Mouse (Mus musculus): ENCODE measurements around the gene Gm340. TPM values are rescaled to one million over a fixed set of nuclear protein-coding genes. Genes with fewer than 3 reads are reported as not detected.

Gene Gm340
- polyA plus RNA-seq, 1 experiment from 2014 or later: 4.2 TPM

- Histone ChIP-seq H3K27me3 (ENCODE audit: insufficient read depth, low read length) (no peaks in the 10 kb centered on the region), H3K36me3 (ENCODE audit: insufficient read depth) (no peaks in the 10 kb centered on the region), H3K9me3 (ENCODE audit: low read depth, low read length) (no peaks in the 10 kb centered on the region), H3K4me2 (no peak overlapping the region), H3K4me1 (ENCODE audit: insufficient read depth) (no peaks in the 10 kb centered on the region), H3K27ac (ENCODE audit: low read depth) (no peak overlapping the region), H3K9ac (no peak overlapping the region), H3K4me3 (ENCODE audit: low read depth, low read length) (no peak overlapping the region)
- ATAC-seq (ENCODE audit: insufficient read depth) (no peak), DNase-seq (no peak)
- 86% methylated on average over 2 of the region's 2 CpGs for WGBS
- no peak for TF ChIP-seq CTCF (IDR thresholded peaks at IDR 0.05; ENCODE audit: low read depth)
Observed at GRCm38 (mm10) chr19:41573700-41574099, 8.5 kb upstream of the Gm340 start.

- H3K27ac ChIP-seq (ENCODE audit: low read depth): no peak overlapping the region
- ATAC-seq (ENCODE audit: insufficient read depth) (no peak), DNase-seq (no peak)
- no peak overlapping the region for H3K4me2 ChIP-seq
- TF ChIP-seq CTCF (IDR thresholded peaks at IDR 0.05; ENCODE audit: low read depth): no peak
- H3K4me1 ChIP-seq (ENCODE audit: insufficient read depth): no peaks in the 10 kb centered on the region
- no peak overlapping the region for H3K4me3 ChIP-seq (ENCODE audit: low read depth, low read length)
- H3K9me3 ChIP-seq (ENCODE audit: low read depth, low read length): no peaks in the 10 kb centered on the region
- peaks cover 10% of the 10 kb centered on the region for H3K36me3 ChIP-seq (ENCODE audit: insufficient read depth)
- H3K27me3 ChIP-seq (ENCODE audit: insufficient read depth, low read length): no peaks in the 10 kb centered on the region
- no peak overlapping the region for H3K9ac ChIP-seq
Observed at GRCm38 (mm10) chr19:41577576-41577975, 4.6 kb upstream of the Gm340 start.

- Histone ChIP-seq H3K4me2 (no peak overlapping the region), H3K27me3 (ENCODE audit: insufficient read depth, low read length) (no peaks in the 10 kb centered on the region), H3K9me3 (ENCODE audit: low read depth, low read length) (no peaks in the 10 kb centered on the region), H3K36me3 (ENCODE audit: insufficient read depth) (peaks cover 28% of the 10 kb centered on the region), H3K27ac (ENCODE audit: low read depth) (no peak overlapping the region), H3K4me3 (ENCODE audit: low read depth, low read length) (no peak overlapping the region), H3K4me1 (ENCODE audit: insufficient read depth) (no peaks in the 10 kb centered on the region), H3K9ac (no peak overlapping the region)
- no peak for DNase-seq
- no peak for TF ChIP-seq CTCF (IDR thresholded peaks at IDR 0.05; ENCODE audit: low read depth)
- no peak for ATAC-seq (ENCODE audit: insufficient read depth)
- WGBS: 82% methylated on average over 4 of the region's 4 CpGs
Observed at GRCm38 (mm10) chr19:41579311-41579920, 2.8 kb upstream of the Gm340 start.

- Histone ChIP-seq H3K9ac (no peak overlapping the region), H3K4me1 (ENCODE audit: insufficient read depth) (no peaks in the 10 kb centered on the region), H3K36me3 (ENCODE audit: insufficient read depth) (peaks cover 41% of the 10 kb centered on the region), H3K27ac (ENCODE audit: low read depth) (no peak overlapping the region), H3K27me3 (ENCODE audit: insufficient read depth, low read length) (no peaks in the 10 kb centered on the region), H3K4me2 (no peak overlapping the region), H3K9me3 (ENCODE audit: low read depth, low read length) (no peaks in the 10 kb centered on the region), H3K4me3 (ENCODE audit: low read depth, low read length) (no peak overlapping the region)
- TF ChIP-seq CTCF (IDR thresholded peaks at IDR 0.05; ENCODE audit: low read depth): no peak
- no peak for DNase-seq
- WGBS: 95% methylated on average over 5 of the region's 5 CpGs
- ATAC-seq (ENCODE audit: insufficient read depth): no peak
Observed at GRCm38 (mm10) chr19:41582918-41583514, 846 bp downstream of the Gm340 start.

GRCm38 (mm10) chr19:41586752-41587151 lies 4.6 kb downstream of the Gm340 start:
- Histone ChIP-seq H3K4me2 (no peak overlapping the region), H3K27ac (ENCODE audit: low read depth) (no peak overlapping the region), H3K4me1 (ENCODE audit: insufficient read depth) (no peaks in the 10 kb centered on the region), H3K9me3 (ENCODE audit: low read depth, low read length) (no peaks in the 10 kb centered on the region), H3K9ac (no peak overlapping the region), H3K4me3 (ENCODE audit: low read depth, low read length) (no peak overlapping the region), H3K36me3 (ENCODE audit: insufficient read depth) (peaks cover 38% of the 10 kb centered on the region), H3K27me3 (ENCODE audit: insufficient read depth, low read length) (no peaks in the 10 kb centered on the region)
- DNase-seq (no peak), ATAC-seq (ENCODE audit: insufficient read depth) (no peak)
- TF ChIP-seq CTCF (IDR thresholded peaks at IDR 0.05; ENCODE audit: low read depth): no peak
- 76% methylated on average over 10 of the region's 10 CpGs for WGBS

GRCm38 (mm10) chr19:41587431-41588222 lies 5.5 kb downstream of the Gm340 start:
- H3K36me3 ChIP-seq (ENCODE audit: insufficient read depth): peaks cover 30% of the 10 kb centered on the region; the same call in 1 of the 2 replicates
- no peak for ATAC-seq (ENCODE audit: insufficient read depth)
- no peaks in the 10 kb centered on the region for H3K27me3 ChIP-seq (ENCODE audit: insufficient read depth, low read length)
- no peak overlapping the region for H3K4me3 ChIP-seq (ENCODE audit: low read depth, low read length)
- no peak overlapping the region for H3K9ac ChIP-seq
- DNase-seq: no peak
- no peak overlapping the region for H3K27ac ChIP-seq (ENCODE audit: low read depth)
- H3K9me3 ChIP-seq (ENCODE audit: low read depth, low read length): no peaks in the 10 kb centered on the region
- TF ChIP-seq CTCF (IDR thresholded peaks at IDR 0.05; ENCODE audit: low read depth): no peak
- WGBS: 85% methylated on average over 20 of the region's 20 CpGs
- H3K4me2 ChIP-seq: no peak overlapping the region
- H3K4me1 ChIP-seq (ENCODE audit: insufficient read depth): no peaks in the 10 kb centered on the region

GRCm38 (mm10) chr19:41589026-41589425 lies 6.9 kb downstream of the Gm340 start:
- Histone ChIP-seq H3K27me3 (ENCODE audit: insufficient read depth, low read length) (no peaks in the 10 kb centered on the region), H3K4me3 (ENCODE audit: low read depth, low read length) (no peak overlapping the region), H3K4me2 (no peak overlapping the region), H3K9me3 (ENCODE audit: low read depth, low read length) (no peaks in the 10 kb centered on the region), H3K4me1 (ENCODE audit: insufficient read depth) (no peaks in the 10 kb centered on the region), H3K36me3 (ENCODE audit: insufficient read depth) (peaks cover 16% of the 10 kb centered on the region; the same call in 1 of the 2 replicates), H3K9ac (no peak overlapping the region), H3K27ac (ENCODE audit: low read depth) (no peak overlapping the region)
- DNase-seq: no peak
- ATAC-seq (ENCODE audit: insufficient read depth): no peak
- 82% methylated on average over 7 of the region's 7 CpGs for WGBS
- no peak for TF ChIP-seq CTCF (IDR thresholded peaks at IDR 0.05; ENCODE audit: low read depth)

Measured in lung, embryonic 14.5 days (tissue).